Mouse (Mus musculus) heart, postnatal 0 days (tissue): Measurements from ENCODE around the gene Ptprn2.

Source experiments
- CTCF ChIP-seq: IDR thresholded peaks from 2 replicates; pipeline ENCODE4 v1.5.1; 2016; ENCODE audit warnings: antibody characterized with exemption, control low read depth, low read depth
- EP300 ChIP-seq: IDR thresholded peaks from 2 replicates; pipeline ENCODE4 v1.6.1; 2016; ENCODE audit warnings: antibody characterized with exemption, low read depth

DNA sequence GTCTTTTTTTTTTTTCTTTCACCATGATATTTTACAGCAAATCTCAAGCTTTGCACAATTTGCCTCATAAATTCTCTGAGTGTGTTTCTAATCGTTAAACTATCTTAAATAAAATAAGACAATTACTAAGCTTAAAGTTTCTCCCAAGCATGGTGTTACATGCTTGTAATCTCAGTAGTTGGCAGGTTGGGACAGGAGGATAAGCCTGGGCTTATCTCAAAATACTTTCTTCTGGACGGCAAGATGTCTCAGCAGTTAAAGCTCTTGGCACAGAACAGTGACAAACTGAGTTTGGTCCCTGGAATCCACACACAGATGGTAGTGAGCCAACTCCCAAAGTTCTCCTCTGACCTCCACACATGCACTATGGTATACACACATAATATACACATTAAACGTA is 10.8 kb upstream of the Ptprn2 start:
- TF ChIP-seq CTCF (no peak), EP300 (no peak)
